Mouse (Mus musculus) right cerebral cortex, postnatal 14 days (tissue): ENCODE measurements around the gene Rasip1.

Source experiments
- DNase-seq: peaks from one replicate; pipeline ENCODE4 v3.0.0; 2022

The Rasip1 gene

GRCm38 (mm10) chr7:45625481-45625880 lies 1.8 kb upstream of the Rasip1 start:
- DNase-seq: no peak

GRCm38 (mm10) chr7:45626571-45627076 lies 664 bp upstream of the Rasip1 start:
- no peak for DNase-seq

GRCm38 (mm10) chr7:45628364-45629294 lies 1.3 kb downstream of the Rasip1 start:
- peak; percentile 93 for DNase-seq

GRCm38 (mm10) chr7:45630064-45630907 lies 3.0 kb downstream of the Rasip1 start:
- no peak for DNase-seq

- peak; percentile 41 for DNase-seq
Observed at GRCm38 (mm10) chr7:45632499-45632898, 5.2 kb downstream of the Rasip1 start.

GRCm38 (mm10) chr7:45634946-45635681 lies 7.8 kb downstream of the Rasip1 start:
- DNase-seq: no peak

- no peak for DNase-seq
Observed at GRCm38 (mm10) chr7:45635711-45636688, 8.7 kb downstream of the Rasip1 start.

GRCm38 (mm10) chr7:45637710-45638109 lies 10.4 kb downstream of the Rasip1 start:
- no peak for DNase-seq

- DNase-seq: peak; percentile 95
Observed at GRCm38 (mm10) chr7:45638623-45639401, 11.5 kb downstream of the Rasip1 start.

- peak; percentile 20 for DNase-seq
Observed at GRCm38 (mm10) chr7:45639561-45640027, 12.3 kb downstream of the Rasip1 start, which contains the start of gene Mamstr. Gene Mamstr (plus strand): TSS chr7:45639977.

- DNase-seq: no peak
Observed at GRCm38 (mm10) chr7:45640191-45640957, 13.1 kb downstream of the Rasip1 start.

GRCm38 (mm10) chr7:45641391-45642040 lies 14.2 kb downstream of the Rasip1 start:
- no peak for DNase-seq

- no peak for DNase-seq
Observed at GRCm38 (mm10) chr7:45642083-45642482, 14.8 kb downstream of the Rasip1 start.

- no peak for DNase-seq
Observed at GRCm38 (mm10) chr7:45642503-45643255, 15.4 kb downstream of the Rasip1 start.

GRCm38 (mm10) chr7:45643441-45644178 lies 16.3 kb downstream of the Rasip1 start:
- peak; percentile 90 for DNase-seq

- peak; percentile 60 for DNase-seq
Observed at GRCm38 (mm10) chr7:45644183-45644582, 16.9 kb downstream of the Rasip1 start.

GRCm38 (mm10) chr7:45644872-45645590 lies 17.7 kb downstream of the Rasip1 start:
- DNase-seq: no peak
